Mouse (Mus musculus) lung, adult 18-20 months (tissue): ENCODE measurements around the gene Prelid1.

Experiments used
- DNase-seq, 2 experiments: peaks; one replicate each; pipeline ENCODE4 v3.0.0; 2022; ENCODE audit warnings: mixed read lengths in 2 of 2

The Prelid1 gene

GRCm38 (mm10) chr13:55319931-55320533 lies at the start of gene Prelid1:
Prelid1 (plus strand) TSS chr13:55320500.
- peak; percentile 26 to 33 for DNase-seq

GRCm38 (mm10) chr13:55277203-55277602 lies 43.1 kb upstream of the Prelid1 start:
- DNase-seq = no peak

GRCm38 (mm10) chr13:55277646-55278045 lies 42.7 kb upstream of the Prelid1 start:
- no peak for DNase-seq

GRCm38 (mm10) chr13:55288854-55289253 lies 31.4 kb upstream of the Prelid1 start:
- no peak for DNase-seq

- DNase-seq = no peak
These were observed 23.5 kb upstream of the Prelid1 start for GRCm38 (mm10) chr13:55296760-55297159.

GRCm38 (mm10) chr13:55300913-55301312 lies 19.4 kb upstream of the Prelid1 start:
- DNase-seq = no peak

- no peak for DNase-seq
These were observed 8.2 kb upstream of the Prelid1 start for GRCm38 (mm10) chr13:55312028-55312630.

- no peak for DNase-seq
These were observed 7.2 kb upstream of the Prelid1 start for GRCm38 (mm10) chr13:55313051-55313450.

- DNase-seq = no peak
These were observed 5.3 kb upstream of the Prelid1 start for GRCm38 (mm10) chr13:55314891-55315412.

GRCm38 (mm10) chr13:55318351-55318750 lies 1.9 kb upstream of the Prelid1 start:
- no peak for DNase-seq

GRCm38 (mm10) chr13:55321434-55322129 lies 1.3 kb downstream of the Prelid1 start, which contains the start of gene Rab24:
Rab24 (minus strand) TSS chr13:55321946.
- peak; percentile 85 to 89 for DNase-seq

- DNase-seq = peak; percentile 31 to 39
These were observed 2.0 kb downstream of the Prelid1 start for GRCm38 (mm10) chr13:55322130-55322825.

- no peak for DNase-seq
These were observed 5.3 kb downstream of the Prelid1 start for GRCm38 (mm10) chr13:55325596-55325995.

- DNase-seq = no peak
These were observed 6.9 kb downstream of the Prelid1 start for GRCm38 (mm10) chr13:55327169-55327568.

- peak; percentile 87 to 89 for DNase-seq
These were observed 7.3 kb downstream of the Prelid1 start for GRCm38 (mm10) chr13:55327633-55328032.

GRCm38 (mm10) chr13:55328171-55328570 lies 7.9 kb downstream of the Prelid1 start:
- DNase-seq = no peak

GRCm38 (mm10) chr13:55328641-55329040 lies 8.3 kb downstream of the Prelid1 start:
- no peak for DNase-seq

GRCm38 (mm10) chr13:55329109-55329682 lies 8.9 kb downstream of the Prelid1 start:
- DNase-seq = no peak

- peak; percentile 78 to 80 for DNase-seq
These were observed 9.6 kb downstream of the Prelid1 start, which contains the start of gene Mxd3 for GRCm38 (mm10) chr13:55329683-55330566. Mxd3 (minus strand) TSS chr13:55329823.

- no peak for DNase-seq
These were observed 10.5 kb downstream of the Prelid1 start for GRCm38 (mm10) chr13:55330567-55331400.

GRCm38 (mm10) chr13:55332331-55332730 lies 12.0 kb downstream of the Prelid1 start:
- DNase-seq = no peak
